Mouse (Mus musculus) retina, postnatal 7 days (tissue): ENCODE data around the gene Kat6b.

Experiments used
- DNase-seq: peaks from one replicate; pipeline ENCODE4 v3.0.0-alpha.2; 2012; ENCODE audit warnings: low read depth, low spot score

Kat6b gene

DNA sequence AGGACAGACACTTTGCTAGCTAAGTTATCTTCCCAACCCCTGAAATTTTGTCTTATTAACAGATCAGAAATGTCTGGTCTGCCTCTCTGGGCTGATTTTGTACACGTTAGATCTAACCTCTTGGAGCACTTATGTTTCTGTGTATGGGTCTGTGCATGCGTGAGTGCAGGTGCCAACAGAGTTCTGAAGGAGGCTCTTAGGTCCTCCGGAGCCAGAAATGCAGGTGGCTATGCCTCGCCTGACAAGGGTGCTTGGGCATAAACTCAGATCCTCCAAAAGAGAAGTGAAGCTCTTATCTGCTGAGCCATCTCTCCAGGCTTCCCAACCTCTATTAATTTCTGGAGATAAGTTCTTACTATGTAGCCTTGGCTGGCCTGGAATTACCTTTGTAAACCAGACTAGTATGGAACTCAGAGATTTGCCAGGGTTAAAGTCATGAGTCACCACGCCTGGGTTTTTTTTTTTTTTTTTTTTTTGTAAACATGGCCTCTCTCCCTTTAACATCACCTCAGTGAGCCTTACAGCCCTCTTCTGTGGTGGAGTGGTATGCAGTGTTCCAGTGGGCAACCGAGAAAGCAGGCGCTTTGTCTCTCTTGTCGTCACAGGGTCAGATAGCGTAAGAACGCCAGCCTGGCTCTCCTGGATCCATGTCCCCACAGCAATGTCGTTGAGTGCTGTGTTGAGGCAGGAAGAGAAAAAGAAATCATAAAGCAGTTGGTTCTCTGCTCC lies 79.4 kb downstream of the Kat6b start:
- no peak for DNase-seq

DNA sequence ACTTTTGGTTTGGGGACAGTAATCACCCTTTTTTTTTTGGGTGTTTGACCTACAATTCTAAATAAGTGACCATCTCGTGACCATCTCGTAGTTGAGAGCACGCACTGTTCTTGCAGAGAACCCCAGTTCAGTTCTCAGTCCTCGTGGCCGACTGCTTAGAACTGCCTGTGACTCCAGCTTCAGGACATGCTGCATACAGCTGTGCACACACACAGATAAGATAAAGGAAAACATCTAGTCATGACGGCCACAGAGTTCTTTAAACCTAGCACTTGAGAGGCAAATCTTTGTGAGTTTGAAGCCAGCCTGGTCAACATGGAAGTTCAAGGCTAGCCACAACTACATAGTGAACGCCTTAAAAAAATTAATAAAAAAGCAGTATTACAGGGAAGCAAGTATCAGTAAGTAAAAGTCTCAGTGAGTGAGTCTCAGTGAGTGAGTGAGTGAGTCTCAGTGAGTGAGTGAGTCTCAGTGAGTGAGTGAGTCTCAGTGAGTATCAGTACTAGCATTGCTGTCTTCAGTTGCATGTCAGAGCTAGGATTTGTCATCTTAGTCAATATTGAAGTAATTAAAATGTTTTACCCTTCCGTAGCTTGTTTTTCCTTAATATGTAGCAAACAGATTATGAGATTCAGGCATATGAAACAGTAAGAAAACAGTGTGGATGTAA lies 80.3 kb downstream of the Kat6b start:
- no peak for DNase-seq

DNA sequence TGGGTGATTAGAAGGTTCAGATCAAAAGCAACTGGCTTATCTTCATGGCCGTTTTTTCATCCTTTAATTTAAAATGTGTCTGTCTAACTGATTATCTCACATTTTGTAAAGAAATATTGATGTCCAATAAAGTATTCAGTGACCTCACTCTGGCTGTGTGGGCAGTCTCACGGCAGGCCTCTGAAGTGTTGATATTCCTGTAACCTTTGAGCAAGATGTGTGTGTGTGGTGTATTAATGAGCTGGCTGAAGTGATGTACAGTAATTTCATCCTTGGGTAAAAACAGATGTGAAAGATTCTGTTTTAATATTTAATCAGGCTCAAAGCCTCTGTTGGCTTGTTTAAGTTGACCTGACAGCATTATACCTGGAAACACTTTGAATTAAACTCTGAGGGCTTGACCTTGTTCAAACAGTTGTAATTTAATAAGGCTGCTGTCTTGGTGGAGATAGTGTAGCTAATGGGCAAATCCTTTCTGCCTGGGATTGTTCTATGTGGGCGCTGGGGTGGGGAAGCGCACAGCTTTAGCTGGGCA lies 82.4 kb downstream of the Kat6b start:
- DNase-seq: no peak

- DNase-seq: no peak
Measured at GRCm38 (mm10) chr14:21565541-21566353, 84.5 kb downstream of the Kat6b start.

DNA sequence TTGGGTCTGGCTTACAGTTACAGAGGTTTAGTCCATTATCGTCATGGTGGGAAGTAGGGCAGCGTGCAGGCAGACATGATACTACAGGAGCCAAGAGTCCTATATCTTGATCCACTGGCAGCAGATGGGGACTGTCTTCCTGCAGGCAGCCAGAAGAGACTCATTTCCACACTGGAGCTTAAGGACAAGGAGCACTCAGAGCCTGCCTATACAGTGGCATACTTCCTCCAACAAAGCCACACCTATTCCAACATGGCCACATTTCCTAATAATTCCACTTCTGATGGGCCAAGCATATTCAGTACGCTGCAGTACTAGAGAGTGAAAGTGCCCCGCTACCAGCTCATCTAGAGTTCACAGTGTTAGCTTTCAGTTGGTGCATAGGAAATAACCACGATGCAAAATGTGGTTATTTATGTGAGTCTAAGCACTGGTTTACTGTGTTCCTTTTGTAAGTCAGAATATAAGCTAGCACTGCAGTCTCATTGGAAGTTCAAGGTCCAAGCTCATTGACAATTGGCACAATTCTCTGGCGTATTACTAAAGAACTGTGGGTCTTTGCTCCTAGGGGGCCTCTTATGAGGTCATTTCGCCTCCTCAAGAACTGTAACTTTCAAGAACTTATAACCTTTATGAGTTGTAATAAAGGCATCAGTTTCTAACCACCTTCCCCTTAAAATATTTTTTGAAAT lies 86.2 kb downstream of the Kat6b start:
- no peak for DNase-seq

DNA sequence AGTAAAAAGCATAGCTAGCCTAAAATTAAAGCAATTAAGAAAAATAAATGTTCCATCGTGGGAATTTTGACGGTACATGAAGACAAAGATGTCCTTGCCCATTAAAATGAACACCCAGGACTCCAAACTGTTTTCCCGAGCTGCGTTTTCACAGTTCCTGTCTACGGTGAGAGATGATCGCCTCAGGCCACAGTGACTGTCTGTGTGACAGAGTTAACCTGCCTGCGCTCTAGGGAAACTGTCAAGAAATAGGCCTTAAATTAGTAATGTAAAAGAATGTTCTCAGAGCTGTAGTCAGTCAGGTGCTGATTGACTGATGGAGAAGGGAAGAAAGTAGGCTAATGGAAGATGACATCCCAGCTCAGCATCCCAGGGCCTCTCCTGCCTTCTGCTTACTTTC lies 87.6 kb downstream of the Kat6b start:
- DNase-seq: no peak

DNA sequence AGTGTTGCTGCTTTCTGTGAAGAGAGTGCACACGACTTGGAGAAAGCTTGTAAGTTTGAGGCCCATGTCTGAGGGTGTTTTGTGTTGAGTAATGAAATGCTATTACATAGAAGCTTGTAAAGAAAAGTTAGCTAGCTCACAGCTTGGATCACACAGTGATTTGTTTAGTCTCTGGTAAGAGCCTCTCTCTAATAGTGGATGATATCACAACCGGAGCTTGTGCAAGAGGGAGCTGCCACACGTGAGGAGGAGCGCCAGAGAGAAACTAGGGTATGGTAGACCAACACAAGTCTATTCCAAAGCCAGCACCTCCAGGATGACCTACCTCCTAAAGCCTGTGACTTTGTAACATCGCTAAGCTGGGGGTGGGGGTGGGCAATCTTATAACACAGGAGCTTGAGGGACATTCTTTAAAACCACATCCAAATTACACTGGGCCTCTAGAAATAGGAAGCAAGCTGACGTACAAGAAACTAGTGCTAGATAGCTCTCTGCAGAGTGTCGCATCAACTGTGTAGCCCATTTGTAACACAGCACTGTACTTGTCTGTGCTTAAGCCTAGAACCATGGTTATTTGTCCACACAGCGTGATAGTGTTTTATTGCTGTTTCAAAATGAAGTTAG lies 93.6 kb downstream of the Kat6b start:
- DNase-seq: no peak

- DNase-seq: no peak
Measured at GRCm38 (mm10) chr14:21576867-21577266, 95.6 kb downstream of the Kat6b start.

- DNase-seq: no peak
Measured at GRCm38 (mm10) chr14:21581198-21581597, 100.0 kb downstream of the Kat6b start.

DNA sequence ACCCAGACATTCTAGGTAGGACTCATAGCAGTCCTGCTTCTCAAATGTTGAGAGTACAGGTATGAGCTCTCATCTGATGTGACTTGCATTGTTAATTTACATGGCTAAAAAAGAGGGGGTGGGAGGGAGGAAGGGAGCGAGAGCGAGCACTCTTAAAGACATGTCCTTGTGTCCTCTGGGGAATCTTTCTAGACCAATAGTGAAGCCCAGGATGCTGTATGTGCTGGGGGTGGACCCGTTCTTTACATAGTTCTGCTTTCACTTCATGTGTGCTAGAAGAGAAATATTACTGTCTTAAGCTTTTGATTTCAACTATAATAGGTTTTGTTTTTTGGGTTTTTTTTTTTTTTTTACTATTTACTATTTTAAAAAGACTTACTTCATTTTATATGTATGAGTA lies 101.1 kb downstream of the Kat6b start:
- DNase-seq: no peak

GRCm38 (mm10) chr14:21583051-21583450 lies 101.8 kb downstream of the Kat6b start:
- no peak for DNase-seq

DNA sequence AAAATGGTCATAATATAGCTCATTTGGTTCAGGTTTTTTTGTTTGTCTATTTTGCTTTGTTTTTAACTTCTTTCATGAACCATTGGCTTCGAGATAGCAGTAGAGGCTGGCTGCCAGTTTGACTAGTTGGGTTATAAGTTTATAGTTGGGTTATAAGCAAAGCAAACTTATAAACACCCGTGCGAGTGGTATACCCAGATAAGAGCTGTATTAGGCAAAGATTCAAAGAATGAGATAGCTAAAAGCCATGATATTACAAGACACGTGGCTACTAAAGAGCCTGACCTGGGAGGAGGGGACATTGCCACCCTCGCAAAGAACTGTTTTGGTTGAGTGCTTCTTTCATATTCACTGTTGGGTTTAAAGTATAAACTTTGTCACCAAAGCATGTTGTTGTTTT lies 102.6 kb downstream of the Kat6b start:
- no peak for DNase-seq

DNA sequence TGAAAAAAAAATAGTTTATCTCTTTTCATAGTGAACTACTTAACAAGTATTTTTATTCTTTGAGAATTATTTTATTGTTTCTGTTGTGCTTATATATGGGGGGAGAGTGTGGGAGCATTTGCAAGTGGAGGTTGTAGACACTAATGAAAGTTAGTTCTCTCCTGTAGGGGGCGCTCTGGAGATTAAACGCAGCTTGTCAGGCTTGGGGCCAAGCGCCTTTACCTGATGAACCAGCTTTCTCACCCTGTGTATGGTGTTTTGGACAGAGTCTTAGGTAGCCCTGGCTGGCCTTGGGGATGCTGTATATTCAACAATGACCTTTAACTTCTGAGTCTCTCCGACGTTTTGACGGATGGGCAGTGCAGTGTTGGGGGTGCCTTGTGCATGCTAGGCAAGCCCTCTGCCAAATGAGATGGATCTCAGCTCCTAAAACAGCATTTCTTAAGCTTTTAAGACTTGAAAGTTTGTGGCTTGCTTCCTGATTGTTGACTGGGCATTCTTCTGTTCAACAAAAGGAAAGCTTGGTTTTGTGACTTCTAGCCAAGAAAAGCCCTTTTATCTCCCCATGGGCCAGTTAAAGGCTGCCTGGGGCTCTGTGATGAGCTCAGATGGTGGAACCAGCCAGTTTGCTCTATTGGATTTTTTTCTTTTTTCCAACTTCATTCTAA lies 103.4 kb downstream of the Kat6b start:
- DNase-seq: no peak

- no peak for DNase-seq
Measured at GRCm38 (mm10) chr14:21585491-21586251, 104.4 kb downstream of the Kat6b start.

GRCm38 (mm10) chr14:21586481-21587118 lies 105.4 kb downstream of the Kat6b start:
- DNase-seq: no peak

DNA sequence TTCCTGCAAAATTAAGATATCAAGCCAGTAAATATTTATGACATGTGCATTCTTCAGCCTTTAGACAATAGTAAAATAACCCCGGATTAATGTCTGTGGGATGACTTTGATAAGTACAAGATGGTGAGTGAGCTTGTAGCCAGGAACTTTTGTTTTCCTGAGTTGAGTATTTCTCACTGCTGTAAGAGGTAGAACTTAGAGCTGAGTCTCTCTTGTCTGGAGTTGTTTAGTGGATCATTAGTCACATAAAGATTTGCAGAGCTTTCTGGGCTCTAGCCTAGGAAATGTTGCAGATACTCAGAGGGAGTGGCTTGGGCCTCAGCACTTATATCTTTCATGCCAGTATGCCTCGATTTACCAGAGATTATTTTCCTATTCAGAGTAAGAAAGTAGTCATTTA lies 106.7 kb downstream of the Kat6b start:
- DNase-seq: no peak

DNA sequence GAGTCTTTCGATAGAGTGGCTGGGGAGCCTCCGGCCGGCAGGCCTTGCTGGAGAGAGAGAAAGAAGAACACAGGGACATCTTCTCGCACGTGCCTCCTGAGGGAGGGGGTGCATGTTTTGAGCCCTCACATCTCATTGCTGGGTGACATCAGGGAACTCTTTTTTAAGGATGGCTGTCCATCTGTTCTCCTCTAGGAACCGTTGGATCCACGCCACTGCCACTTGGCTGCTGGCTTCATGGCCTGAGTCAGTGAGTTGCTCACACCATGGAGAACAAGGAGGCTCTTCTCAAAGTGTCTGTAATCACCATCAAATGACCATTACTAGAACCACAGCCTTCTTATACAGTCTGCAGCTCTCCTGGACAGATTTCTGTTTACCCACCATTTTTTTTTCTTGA lies 108.4 kb downstream of the Kat6b start:
- DNase-seq: no peak

DNA sequence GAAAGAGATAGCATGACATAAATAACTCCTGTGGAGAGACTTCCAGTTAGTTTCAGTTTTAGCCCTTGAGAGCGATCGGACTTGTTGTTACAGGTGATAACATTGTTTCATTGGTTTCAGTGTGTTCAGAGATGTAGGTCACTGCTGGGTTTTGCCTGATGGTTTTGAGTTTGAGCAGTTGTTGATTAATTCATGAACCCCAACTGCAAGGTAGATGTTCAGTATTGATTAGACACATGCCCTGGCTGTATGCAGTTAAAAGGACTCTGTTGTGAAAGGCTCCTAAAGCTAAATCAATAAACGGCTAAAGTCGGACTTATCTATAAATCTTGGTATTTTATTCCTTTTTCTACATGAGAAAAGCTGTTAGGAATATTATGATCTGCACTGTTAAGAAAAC lies 109.0 kb downstream of the Kat6b start:
- DNase-seq: no peak

- no peak for DNase-seq
Measured at GRCm38 (mm10) chr14:21592152-21592551, 110.9 kb downstream of the Kat6b start.
